Mouse (Mus musculus) urinary bladder, postnatal 36 days (tissue): ENCODE results near the gene Bcan.

Source experiments
- DNase-seq, 2 experiments: peaks; one replicate each; pipeline ENCODE4 v3.0.0; 2022; ENCODE audit warnings: low spot score in 2 of 2, mixed read lengths in 1 of 2

Bcan gene

GRCm38 (mm10) chr3:87972203-87972664, 27.8 kb downstream of the Bcan start:
- DNase-seq = no peak

GRCm38 (mm10) chr3:87971489-87972202, 28.4 kb downstream of the Bcan start:
- no peak for DNase-seq

GRCm38 (mm10) chr3:87970939-87971488, 29.0 kb downstream of the Bcan start, which contains the start of gene Nes:
Gene Nes (plus strand): TSS chr3:87971078.
- DNase-seq = peak; percentile 22 to 23

DNA sequence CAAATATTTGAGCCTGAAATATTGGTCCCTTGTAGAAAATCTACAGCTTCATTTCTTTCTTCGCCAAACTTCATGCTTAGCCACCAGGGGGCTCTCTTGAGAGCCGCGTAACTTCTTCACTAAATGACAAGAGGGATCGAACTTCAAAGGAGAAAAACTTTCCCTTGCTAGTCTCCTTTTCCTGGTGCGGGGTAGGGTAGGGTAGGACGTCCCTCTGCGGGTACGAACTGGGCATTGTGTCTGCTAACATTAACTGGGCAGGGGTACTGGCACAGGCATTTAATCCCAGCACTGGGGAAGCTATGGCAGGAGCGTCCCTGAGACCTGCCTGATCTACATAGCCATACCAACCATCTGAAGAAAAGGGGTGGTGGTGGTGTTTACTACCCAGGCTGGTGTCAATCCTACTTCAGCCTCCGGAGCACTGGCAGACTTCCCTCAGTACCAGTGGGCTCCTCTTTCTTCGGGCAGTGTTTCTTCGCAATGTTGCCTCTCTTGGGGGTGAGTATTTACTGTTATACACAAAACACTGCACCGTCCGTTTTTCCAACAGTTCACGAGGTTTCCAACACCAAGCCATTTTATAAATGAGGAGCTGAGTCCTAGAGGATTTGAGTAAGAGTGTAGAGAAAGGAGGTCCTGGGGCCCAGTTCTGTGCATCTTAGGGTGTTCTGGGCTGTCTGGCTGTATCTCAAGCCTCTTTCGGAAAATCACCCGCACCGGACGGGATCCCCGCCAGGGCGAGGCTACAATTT, 29.7 kb downstream of the Bcan start:
- DNase-seq = peak; percentile 37 to 48

- peak; percentile 80 to 86 for DNase-seq
Observed at GRCm38 (mm10) chr3:87960586-87961191, 39.3 kb downstream of the Bcan start.

GRCm38 (mm10) chr3:87960191-87960585, 39.8 kb downstream of the Bcan start:
- no peak for DNase-seq

DNA sequence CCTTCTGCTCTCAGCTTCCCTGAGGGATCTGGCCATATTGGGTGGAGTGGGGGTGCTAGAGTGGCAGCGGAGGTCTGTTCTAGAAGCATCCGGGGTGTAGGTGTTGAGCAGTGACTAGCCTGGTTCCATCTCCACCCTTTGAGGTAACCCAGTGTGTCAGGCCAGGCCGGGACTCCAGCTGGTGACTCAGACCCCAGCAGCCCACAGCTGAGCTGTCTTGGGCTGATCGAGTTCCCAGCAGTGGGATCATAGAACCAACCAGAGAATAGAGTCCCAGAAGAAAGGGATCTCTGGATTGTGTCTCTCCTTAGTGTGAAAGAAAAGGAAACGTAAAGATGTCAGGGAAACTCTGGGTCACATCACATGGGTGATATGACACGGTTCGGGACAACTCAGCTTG, 40.7 kb downstream of the Bcan start:
- no peak for DNase-seq

DNA sequence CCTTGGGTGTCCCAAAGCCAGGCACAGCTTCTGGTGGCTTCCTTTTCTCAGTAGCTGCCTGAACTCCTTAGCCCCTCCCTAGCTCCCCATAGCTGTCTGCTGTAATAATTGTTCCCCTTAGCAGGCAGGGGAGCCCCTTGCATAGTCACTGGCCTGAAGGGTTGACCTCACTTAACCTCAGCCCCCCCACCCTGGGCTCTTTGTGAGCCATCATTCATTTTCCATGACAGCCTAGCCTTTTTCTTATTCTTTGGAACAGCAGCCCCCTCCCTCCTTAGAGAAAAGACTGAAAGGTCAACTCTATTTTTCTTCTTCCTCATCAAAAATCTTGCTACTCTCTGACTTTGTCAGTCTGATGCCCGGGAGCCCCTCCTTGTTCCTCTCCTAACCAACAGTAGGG, 41.1 kb downstream of the Bcan start:
- no peak for DNase-seq

GRCm38 (mm10) chr3:87958476-87958875, 41.6 kb downstream of the Bcan start:
- peak; percentile 42 for DNase-seq

GRCm38 (mm10) chr3:87958056-87958455, 42.0 kb downstream of the Bcan start:
- no peak for DNase-seq

DNA sequence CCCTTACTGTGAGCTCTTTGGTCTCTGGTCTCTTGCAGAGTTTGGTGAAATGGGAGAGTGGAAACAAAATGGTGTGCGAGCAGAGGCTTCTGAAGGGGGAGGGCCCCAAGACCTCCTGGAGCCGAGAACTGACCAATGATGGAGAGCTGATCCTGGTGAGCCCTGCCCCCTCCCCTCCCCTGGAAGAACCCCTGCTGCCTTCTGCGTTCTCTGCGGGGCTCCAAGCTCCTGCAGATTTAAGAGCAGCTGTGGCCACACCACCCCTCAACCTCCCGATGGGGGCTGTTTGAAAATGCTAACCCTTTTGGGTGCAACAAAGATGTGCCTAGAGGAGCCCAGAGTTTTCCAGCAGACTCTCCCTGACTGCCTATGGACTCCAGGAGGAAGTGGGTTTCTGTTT, 47.6 kb downstream of the Bcan start:
- DNase-seq = no peak

- DNase-seq = no peak
Observed at GRCm38 (mm10) chr3:87951946-87952345, 48.1 kb downstream of the Bcan start.

GRCm38 (mm10) chr3:87949955-87950515, 50.0 kb downstream of the Bcan start:
- DNase-seq = no peak

GRCm38 (mm10) chr3:87949266-87949954, 50.6 kb downstream of the Bcan start:
- no peak for DNase-seq

DNA sequence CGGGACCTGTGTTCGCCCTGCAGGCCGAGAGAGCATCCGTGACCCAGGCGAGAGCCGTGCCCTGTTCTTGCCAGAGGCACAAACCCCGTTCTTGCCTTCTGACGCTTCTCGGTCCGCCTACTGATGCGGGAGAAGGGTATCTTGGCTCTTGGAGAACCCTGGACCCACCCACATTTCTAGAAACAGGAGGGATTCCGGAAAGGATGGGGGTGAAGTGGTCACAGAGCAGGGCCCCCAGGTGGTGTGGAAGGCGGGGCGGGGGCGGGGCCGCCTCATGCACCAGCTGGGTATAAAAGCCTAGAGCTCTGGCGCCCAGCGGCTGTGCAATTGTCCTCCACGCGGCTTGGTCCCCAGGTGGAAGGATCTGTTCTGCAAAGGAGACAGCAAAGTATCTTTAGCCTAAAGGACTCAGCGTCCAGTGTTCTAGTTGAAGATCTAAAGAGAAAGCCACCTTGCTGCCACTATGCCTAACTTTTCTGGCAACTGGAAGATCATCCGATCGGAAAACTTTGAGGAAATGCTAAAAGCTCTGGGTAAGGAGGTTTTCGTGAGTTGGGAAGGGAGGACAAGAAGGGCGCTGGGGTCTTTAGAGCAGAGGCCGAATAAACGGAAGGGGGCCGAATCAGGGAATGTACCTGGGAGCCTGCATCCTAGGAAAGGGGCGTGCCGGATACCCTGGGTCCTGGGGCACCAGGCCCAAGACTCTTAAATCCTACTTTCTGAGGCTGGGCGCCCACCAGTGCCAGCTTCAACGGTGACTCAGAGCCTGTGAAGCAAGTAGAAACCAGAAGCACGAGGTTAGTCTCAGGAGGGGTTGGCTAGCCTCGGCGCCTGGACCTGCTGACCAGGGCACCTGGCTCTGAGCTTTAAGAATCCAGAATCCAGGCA, 51.4 kb downstream of the Bcan start, which contains the start of gene Crabp2:
TSS of gene Crabp2 (plus strand) at position 289 of the 888 bp plus-strand sequence.
- no peak for DNase-seq

GRCm38 (mm10) chr3:87947811-87948199, 52.2 kb downstream of the Bcan start:
- DNase-seq = no peak

- no peak for DNase-seq
Observed at GRCm38 (mm10) chr3:87947056-87947810, 52.8 kb downstream of the Bcan start.

GRCm38 (mm10) chr3:87946541-87946860, 53.5 kb downstream of the Bcan start:
- no peak for DNase-seq

DNA sequence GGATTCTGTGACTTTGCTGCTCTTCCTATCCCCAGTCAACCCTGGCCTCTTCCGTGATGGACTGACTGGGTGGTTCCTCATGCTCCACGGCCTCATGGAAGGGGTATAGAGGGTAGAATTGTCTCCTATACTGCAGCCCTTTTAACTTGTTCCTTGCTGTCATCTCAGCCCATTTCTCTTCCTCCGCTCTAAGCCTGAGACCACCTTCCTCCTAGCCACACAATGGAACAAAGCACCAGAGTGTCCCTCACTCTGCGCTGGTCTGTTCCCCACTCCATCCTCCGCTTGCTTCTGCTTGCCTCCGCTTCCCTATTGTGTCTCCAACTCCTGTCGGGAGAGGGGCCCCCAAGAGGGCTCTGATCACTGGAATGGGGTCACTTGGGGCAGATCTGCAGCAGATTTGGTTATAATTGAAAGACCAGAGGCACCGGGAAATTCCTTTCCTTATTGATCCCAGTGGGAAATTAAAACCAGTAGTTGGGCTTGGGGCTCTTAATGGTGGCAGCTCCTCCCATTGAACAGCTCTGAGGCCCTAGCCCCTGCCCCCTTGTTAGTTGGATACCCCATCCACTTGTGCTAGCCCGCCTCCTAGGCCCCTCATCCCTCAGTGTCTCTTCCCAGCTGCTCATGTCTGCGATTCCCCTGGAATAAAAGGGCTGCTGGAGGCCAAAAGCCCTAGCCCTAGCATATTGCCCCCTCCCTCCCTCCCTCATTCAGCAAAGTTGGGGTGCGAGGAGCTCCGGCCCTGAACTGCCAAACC, 54.1 kb downstream of the Bcan start:
- DNase-seq = no peak
